Mouse (Mus musculus) thymus, postnatal 4 days (tissue): Measurements from ENCODE around the gene Stra8.

Source experiments
- DNase-seq: peaks from one replicate; pipeline ENCODE4 v3.0.0; 2021

Gene Stra8

DNA sequence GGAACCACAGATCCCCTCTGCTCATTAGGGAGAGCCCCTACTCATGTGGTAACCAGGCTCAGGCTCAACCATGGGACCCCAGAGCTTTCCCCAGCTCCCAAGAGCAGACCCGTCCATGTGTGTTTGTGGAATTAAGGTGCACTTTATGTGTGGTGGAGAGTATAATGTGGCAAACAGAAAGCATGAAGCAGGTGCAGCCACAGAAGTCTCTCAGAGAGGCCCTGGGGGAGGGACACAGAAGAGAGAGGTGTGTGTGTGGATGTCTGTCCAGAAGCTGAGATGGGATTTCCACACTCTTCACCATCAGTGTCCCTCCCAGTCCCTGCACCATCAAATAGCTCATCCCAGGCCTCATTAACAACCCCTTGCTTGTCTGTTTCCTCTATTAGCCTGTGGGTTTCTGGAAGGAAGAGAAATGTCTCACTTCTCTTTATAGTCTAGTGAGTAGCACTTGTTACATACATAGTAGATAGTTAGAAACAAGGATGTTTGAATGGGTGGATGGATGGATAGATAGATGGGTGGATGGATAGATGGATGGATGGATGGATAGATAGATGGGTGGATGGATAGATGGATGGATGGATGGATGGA is 26.6 kb downstream of the Stra8 start:
- DNase-seq: peak; percentile 55

DNA sequence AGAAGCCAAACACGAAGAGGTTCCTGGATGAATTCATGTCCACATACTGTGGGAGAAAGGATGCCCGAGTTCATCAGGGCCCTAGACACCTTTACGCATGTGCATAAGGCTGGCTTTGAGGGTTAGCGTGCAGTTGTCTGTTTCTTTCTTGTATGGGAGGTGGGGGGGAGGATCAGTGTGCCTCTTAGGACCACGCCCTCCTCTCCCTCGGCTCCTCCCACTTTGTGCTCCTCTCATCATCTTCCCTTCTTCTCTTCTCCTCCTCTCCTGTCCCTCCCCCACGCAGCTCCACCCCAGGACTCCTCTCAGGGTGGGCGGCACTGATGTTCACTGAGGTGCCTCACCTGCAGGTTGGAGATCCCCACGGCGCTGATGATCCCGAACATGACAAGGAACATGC is 28.5 kb downstream of the Stra8 start:
- peak; percentile 77 for DNase-seq

DNA sequence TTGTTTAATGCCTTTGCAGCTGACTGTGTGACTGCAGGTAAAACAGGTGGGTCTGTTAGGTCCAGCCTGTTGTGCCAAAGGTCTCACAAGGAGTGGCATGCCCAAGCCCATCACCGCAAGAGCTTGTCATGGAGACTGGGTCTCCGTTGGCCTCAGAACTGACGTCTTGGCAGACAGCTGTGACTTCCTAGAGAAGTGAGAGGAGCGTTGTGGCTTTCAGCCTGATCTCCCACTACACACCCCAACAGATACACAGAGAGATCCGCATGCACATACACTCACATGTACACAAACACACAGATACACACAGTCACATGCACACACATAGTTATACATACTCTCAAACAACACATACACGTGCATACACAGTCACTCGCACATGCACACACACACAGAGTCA is 31.6 kb downstream of the Stra8 start:
- DNase-seq: peak; percentile 46

DNA sequence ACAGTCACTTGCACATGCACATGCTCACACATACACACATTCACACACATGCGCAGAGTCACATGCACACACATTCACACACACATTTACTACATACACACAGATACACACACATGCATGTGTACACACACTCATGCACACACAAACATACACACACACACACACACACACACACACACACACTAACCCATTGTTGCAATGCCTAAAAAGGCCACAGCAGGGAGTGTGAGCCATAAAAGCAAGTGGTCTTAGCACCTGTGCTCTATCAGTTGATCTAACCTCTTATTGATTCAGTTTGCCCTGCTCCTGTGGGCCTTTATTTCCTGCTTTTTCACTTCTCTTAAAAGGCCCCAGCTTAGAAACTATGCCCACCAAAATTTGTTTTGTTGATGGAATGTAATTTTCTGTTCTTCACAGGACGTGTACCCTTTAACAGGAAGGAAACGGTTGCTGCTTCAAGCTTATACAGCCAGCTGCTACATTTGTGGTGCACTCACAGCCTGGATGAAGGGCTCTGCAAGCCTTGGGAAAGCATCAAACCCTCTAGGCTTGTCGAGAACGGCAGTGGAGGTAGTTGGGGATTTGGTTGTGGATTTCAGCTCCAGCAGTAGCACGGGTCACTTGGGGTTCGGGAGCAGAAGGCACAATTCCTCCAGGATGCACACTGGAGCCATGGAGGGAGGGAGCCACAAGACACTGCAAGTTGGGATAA is 32.1 kb downstream of the Stra8 start:
- peak; percentile 78 for DNase-seq

DNA sequence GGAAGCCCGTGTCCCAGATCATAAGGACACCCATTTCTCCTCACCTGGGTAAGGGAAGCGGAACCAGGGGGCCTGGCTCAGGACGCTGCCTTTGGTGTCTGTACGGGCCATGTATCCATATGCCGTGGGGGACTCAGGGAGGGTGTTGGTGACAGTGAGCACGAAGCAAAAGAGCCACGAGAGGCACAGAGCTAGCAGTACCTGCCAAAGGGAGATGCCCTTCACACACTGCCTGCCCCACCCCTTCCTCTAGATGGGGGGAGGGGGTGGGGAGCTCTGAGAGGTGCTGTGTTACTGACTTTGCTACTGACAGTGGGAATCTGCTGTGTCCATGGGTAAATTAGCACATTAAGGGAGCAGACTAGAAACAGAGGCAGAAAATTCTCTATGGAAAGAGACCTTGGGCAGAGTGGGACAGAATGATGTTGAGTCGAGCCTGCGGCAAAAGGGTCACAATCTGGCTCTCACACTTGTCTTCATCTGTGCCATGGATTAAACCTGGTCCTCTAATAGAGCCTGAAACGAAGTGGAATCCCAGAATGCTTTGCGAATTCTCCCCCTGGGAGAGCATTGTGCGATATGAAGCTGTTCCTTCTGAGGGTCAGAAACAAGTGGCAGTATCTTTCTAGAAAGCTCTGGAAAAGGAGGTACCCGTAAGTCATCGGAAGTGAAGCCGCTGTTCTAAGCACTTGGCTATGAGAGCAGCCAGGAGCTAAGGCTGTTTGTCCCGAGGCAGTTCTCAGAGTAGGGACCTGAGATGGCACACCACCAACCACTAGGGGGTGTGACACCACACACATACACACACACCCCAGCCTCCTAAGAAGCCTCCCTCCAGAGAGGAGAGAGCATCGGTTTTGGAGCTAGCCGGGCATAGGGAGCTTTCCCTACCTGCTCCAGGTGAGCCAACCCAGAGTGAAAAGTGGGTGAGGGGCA is 35.2 kb downstream of the Stra8 start:
- DNase-seq: peak; percentile 68

DNA sequence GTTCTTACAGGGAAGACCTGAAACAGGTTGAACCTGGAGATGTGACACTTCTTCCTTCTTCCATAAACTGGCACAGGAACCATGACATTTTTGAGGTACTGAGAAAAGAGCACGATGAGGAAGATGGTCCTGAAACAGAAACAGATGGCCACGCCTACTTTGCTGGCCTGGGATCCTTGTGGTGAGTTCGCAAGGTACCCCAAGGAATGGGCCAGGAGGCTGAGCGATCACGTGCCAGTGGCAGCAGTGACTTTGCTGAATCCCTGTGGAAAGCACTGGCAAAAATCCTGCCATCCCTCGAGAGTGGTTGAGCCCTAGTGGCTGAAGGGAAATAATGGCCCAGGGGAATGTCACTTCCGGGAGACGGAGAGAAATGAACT is 35.9 kb downstream of the Stra8 start:
- DNase-seq: no peak

DNA sequence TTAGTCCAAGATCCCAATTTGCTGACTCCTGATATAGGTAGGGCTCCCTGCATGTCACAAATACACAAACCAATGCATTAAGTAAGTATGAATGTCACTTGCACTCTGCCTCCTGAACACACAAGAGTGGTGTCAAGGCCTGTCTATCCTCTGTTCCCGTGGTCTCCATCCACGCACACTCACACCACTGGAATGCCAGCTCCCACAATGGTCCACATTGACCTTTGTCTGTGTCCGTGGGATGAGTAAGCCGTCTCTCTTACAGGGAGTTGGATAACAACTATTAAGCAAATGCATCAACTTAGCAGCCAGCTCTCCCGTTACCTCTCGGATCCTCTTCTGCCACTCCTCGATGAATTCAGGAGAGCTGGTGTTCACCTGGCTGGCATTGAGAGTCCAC is 39.2 kb downstream of the Stra8 start:
- DNase-seq: no peak

DNA sequence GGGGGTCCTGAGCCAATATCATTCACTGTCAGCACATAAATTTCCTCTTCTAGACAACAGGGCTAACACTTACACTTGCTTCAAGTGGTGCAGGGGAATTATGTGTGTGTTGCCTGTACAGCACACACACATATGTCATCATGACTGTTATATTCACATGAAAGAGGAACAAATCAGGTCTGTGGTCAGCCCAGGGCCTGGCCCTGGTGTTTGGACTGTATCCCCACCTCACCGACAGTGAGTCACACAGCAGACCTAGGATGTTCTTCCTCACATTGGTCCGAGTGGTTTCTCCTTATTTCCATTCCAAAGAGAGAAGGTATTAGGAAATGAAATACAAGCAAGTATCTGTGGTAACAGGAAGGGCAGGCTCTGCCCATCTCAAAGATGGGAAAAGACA is 44.6 kb downstream of the Stra8 start:
- no peak for DNase-seq

DNA sequence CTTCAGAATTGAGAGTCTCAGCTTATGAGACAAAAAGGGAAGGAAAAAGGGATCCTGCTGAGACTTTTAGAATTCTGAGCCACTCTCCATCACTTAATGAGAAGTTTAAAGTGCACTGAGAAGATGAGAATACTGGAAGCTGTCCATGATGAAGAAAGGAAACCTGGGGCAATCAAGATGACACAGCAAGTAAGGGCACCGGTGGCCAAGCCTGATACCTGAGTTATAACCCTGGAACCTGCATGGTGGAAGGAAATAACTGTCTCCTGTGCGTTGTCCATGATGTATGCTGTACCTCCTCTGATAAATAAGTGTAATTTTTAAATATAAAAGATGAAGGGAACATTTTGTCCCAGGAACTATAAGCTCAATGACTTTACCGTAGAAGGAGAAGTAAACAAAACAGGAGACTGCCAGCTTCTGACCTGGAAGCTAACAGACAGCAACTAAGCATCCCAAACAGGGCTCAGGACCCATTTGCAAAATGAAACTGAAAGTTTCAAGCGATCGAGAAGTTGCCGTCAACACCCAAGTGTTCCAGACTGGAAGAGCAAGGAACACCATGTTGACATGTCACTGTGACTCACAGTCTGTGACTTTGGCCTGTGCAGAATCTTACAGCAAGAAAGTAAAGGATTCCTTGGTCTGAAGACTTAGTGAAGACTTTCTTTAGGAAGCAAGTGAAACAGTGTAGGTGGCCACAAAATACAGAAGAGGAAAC is 46.0 kb downstream of the Stra8 start:
- no peak for DNase-seq

DNA sequence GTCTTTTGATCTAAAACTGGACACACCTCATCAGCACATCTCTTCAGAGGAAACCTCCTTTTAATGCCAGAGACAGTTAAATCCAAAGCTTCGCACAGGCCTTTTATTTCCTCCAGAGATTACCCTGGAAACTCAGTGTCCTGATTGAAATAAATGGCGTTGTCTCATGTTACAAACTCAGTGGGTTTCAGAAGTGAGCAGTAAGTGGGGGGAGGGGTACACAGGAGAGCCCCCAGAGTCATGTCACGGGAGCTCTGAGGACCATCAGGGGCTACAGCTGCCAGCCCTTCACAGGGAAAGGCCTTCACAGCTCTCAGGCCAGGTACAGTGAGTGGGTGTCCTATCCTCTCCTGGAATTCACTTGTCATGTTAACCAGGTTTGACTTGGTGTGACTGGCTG is 51.2 kb downstream of the Stra8 start:
- DNase-seq: no peak

DNA sequence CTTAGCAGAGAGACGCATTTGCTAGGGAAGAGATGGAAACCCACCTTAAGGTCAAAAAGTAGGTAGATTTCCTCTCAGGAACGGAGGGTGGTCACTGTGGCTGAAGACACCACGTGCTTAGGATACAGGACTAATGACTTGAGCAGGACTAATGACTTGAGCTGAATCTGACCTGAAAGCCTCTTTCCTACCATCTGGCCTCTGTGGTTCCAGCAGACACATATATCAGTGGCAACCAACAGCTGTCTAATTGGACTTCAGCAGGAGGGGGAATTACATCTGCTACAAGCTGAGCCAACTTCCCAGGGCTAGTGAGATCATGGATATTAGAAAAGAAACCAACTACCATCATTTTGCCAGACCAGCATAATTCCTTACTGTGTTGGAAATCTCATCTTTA is 59.3 kb downstream of the Stra8 start:
- no peak for DNase-seq

DNA sequence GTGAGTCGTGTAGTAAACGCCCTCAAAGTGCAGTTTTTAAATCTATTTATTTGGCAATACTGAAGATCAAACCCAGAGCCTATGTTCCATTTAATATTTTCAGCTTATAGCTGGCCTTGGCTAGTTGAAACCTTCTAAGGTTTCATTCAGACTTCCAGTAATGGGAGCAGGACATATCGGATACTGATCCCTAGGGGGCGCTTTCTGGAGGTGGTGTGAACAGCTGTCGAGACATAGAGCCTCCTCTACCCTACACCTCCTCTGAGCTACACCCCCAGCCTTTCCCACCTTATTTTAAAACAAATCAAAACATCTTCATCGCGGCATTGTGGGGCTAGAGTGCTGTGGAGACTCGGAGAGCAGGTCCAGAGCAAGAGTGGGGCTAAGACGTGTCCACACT is 60.7 kb downstream of the Stra8 start:
- DNase-seq: no peak

DNA sequence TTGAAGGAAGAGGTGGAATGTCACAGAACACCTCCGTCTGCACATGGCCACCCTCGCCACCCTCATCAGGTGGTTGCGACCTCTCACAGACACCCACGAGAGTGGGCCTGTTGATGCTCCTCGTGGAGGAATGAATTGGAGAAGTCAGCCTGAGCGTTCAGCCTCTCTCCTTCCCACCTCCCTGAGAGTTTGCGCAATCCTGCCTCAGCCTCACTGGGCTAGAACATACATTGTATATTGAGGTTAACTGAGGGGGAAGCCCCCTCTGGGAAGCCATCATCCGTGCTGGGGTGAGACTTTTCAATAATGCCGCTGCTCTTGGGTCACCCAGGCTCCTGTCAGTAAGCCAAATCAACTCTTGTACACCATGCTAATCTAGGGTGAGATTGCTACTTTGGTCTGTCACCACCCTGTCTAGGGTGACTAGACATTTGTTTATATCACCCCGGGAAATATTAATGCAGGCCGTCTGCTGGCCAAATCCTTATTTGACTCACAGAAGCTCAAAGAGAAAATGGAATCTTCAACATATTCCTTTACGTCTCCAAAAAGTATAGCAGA is 67.2 kb downstream of the Stra8 start:
- no peak for DNase-seq

DNA sequence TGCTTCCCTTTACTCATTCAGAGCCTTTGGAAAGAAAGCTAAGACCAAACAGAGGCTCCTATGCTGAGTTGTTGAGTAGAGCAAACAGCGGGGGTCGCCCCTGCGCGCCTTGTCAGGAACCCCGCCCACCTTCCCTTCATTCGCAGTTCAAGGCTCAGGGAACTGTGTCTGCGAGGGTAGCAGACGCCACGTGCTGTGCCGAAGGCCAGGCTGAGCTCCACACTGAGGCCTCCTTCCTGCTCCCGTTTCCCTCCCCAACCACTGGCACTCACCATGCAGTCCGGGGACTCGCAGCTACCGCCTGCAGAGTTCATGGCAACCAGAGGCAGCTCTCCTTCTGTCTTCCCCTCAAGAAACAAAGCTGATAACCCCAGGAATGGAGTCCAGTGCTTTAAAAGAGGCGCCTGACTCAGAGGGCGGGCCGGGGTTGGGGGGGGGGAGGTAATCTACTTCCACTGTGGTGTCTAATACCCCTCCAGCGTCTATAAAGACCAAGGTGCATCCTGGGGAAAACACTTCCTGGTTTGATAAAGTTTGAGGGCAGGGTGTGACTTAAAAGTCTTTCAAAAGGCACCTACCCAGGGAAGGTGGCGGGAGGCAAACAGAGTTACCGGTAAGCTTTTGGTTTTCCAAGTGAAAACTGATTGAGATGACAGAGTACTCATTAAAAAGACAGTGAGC is 68.3 kb downstream of the Stra8 start, which contains the start of gene Slc23a4:
Gene Slc23a4 (minus strand): TSS at position 324 of the 681 bp plus-strand sequence.
- peak; percentile 76 for DNase-seq
